Mouse (Mus musculus) small intestine, adult 2 months (tissue): ENCODE measurements at regions not wholly inside any gene's neighbourhood (a gene's known extent, or its start where the extent isn't known, plus 50 kb on each side); places are given as distances from the start of the nearest gene placed in this dataset.

Experiments used
- H3K27ac ChIP-seq: fragments of 200-500 bp; 2 replicates; pipeline ENCODE4 v1.5.1; 2012; ENCODE audit warnings: low read depth, low read length, control low read depth, inconsistent platforms; ENCODE audit not compliant: insufficient read depth
- H3K27me3 ChIP-seq: fragments of 200-500 bp; 2 replicates; pipeline ENCODE4 v1.6.1; 2012; ENCODE audit warnings: mild to moderate bottlenecking, moderate library complexity, low read length, inconsistent platforms; ENCODE audit not compliant: control insufficient read depth, insufficient read depth
- H3K36me3 ChIP-seq: fragments of 200-500 bp; 2 replicates; pipeline ENCODE4 v1.6.1; 2012; ENCODE audit warnings: mild to moderate bottlenecking, low read length, control low read depth, inconsistent platforms; ENCODE audit not compliant: control insufficient read depth, insufficient read depth
- H3K4me1 ChIP-seq: fragments of 200-500 bp; 2 replicates; pipeline ENCODE4 v1.6.1; 2012; ENCODE audit warnings: low read length, inconsistent platforms, mixed read lengths; ENCODE audit not compliant: control insufficient read depth, insufficient read depth, insufficient read length
- H3K4me3 ChIP-seq: fragments of 200-500 bp; 2 replicates; pipeline ENCODE4 v1.5.1; 2012; ENCODE audit warnings: low read depth, mild to moderate bottlenecking, control low read depth, inconsistent platforms, low read length, moderate library complexity
- CTCF ChIP-seq: fragments of 200-500 bp; IDR thresholded peaks from 2 replicates; pipeline ENCODE4 v1.5.1; 2012; ENCODE audit warnings: low read depth, mild to moderate bottlenecking, control low read depth, inconsistent platforms, low read length, moderate library complexity, mixed read lengths; ENCODE audit not compliant: insufficient replicate concordance, insufficient read length; ENCODE audit errors: extremely low read depth
- POLR2A ChIP-seq: fragments of 200-500 bp; IDR thresholded peaks from 2 replicates; pipeline ENCODE4 v1.6.1; 2012; ENCODE audit warnings: low read depth, mild to moderate bottlenecking, control low read depth, inconsistent platforms, low read length, moderate library complexity
- WGBS: fragments of 180-500 bp; shearing (Covaris S2); methylation state at CpG from one replicate; pipeline ENCODE4 v1.1.7; 2018; 5-methylcytosine and 5-hydroxymethylcytosine counted together

DNA sequence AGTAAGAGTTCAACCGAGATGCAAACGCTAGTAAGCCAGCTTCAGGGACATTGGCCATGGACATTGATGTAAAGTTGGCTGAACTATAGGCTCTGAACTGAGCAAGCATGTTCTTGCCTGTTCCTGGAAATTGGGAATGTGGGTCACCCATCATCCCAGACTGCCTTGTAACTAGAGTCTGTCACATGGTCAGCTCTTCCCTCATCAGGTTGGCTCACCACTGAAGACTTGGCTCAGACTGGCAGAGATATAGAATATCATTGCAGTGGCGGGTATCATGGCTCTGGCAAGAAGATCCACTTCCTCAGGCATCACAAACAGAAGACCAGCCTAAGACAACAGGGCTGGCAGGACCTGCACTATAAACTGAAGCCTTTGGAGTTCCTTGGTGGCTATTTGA is 255.3 kb upstream of the Acvr2a start:
- TF ChIP-seq POLR2A (no peak), CTCF (no peak)
- Histone ChIP-seq H3K27me3 (no peaks in the 10 kb centered on the region), H3K4me1 (no peaks in the 10 kb centered on the region; the same call in 1 of the 2 replicates), H3K36me3 (no peaks in the 10 kb centered on the region), H3K4me3 (no peak overlapping the region), H3K27ac (no peak overlapping the region)
- WGBS: 88% methylated on average over 3 of the region's 3 CpGs

DNA sequence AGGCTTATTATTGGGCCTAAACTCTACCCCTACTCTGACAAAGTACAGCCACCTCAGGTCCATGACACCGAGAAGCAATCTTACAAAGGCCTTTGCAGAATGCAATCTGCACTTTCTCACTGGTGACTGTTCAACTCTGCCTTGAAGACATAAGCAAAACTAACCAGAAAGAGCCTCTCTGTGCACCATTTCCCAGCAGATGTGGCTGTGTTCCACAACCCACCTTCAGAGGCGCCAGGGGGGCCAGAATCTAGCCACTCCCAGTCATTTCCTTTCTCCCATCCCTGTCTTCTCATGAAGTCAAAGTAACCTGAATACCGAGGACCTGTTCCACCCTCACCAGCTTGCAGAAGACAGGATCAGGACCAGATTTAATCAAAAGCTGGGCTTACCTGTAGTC is 250.3 kb upstream of the Acvr2a start:
- TF ChIP-seq POLR2A (no peak), CTCF (no peak)
- Histone ChIP-seq H3K27me3 (no peaks in the 10 kb centered on the region), H3K27ac (no peak overlapping the region), H3K4me1 (no peaks in the 10 kb centered on the region; the same call in 1 of the 2 replicates), H3K36me3 (no peaks in the 10 kb centered on the region), H3K4me3 (no peak overlapping the region)
- 80% methylated on average over 3 of the region's 3 CpGs for WGBS

DNA sequence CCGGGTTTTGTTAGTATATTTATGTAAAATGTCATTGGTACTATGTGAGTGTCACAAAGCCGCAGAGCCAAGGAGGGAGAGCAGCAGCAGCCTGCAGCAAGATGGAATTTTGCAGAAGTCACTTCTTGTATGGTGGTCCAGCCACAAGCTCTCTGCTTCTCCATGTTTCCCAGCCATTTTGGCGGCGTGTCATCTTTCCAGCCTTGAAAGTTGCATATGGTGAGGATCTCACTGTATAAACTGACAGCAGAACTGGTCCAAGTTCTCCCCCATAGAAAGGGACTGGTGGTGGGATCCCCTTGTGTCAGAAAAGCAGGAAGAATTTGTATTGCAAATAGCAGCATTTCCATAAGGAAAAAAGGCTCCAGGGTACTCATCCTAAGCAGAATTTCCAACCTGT is 249.7 kb upstream of the Acvr2a start:
- Histone ChIP-seq H3K27me3 (no peaks in the 10 kb centered on the region), H3K36me3 (no peaks in the 10 kb centered on the region), H3K27ac (no peak overlapping the region), H3K4me3 (no peak overlapping the region), H3K4me1 (no peaks in the 10 kb centered on the region; the same call in 1 of the 2 replicates)
- 86% methylated on average over 4 of the region's 4 CpGs for WGBS
- TF ChIP-seq POLR2A (no peak), CTCF (no peak)

DNA sequence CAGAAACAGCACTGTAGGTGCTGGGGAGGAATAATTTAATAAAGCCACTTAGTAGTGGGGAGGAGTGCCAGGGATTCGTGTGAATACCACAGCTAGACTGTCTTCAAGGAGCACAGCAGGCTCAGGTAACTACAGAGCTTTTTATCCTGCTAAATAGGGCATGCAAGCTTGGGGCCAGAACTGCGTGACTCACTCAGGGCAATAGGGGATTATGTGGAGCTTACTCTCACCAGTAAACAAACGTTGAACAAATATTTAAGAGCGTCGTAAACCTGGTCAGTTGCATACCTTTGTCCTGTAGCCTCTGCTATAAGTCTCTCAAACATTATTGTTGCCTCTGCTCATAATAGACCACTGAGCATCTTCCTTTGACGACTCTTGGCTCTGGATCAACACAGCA is 246.0 kb upstream of the Acvr2a start:
- Histone ChIP-seq H3K27me3 (no peaks in the 10 kb centered on the region), H3K4me3 (no peak overlapping the region), H3K4me1 (no peaks in the 10 kb centered on the region), H3K27ac (no peak overlapping the region), H3K36me3 (no peaks in the 10 kb centered on the region)
- WGBS: 31% methylated on average over 6 of the region's 6 CpGs
- no peak for TF ChIP-seq POLR2A
- TF ChIP-seq CTCF: no peak

DNA sequence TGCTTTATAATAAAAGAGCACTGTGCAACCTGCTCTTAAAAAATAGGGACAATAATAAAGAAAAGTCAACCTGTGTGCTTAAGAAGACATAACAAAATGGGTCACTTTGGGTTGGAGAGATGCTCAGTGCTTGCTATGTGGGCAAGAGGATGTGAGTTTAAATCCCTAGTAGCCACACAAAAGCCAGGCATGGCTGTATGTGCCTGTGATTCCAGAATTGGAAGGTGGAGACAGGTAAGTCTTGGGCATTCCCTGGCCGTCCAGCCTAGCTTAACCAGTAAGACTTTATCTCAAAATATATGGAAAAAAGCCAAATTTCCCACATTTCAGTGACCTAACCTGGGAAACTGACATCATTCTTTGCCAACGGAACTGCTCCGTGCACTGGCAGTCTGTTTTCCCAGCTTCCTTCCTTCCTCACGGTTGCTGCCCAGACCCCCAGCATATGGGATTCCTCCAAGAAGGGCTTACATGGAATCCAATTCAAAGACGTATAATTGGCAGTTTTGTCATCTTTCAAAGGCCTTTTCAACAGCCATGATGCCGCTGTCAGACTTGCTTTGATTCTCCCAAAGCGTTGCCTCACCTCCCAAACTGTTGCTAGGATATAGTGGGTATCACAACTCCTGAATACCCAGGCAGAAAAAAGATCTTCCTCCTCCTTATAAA is 227.6 kb upstream of the Acvr2a start:
- H3K27ac ChIP-seq: no peak overlapping the region
- H3K27me3 ChIP-seq: no peaks in the 10 kb centered on the region
- H3K4me1 ChIP-seq: no peaks in the 10 kb centered on the region

DNA sequence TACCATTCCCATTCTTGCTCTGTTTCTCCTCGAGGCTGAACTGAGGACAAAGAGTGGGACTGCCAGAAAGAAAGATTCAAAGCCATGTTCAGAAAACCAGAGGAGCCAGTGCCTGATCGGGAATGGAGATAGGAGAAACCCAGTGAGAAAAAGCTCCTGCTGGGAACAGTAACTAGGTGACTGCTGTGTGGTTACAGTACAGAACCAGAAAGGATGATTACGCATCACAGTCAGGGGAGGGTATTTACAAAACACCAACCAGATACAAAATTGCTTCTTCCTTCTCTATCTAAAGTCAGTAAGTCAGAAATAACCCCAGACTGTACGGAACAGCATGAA is 227.1 kb upstream of the Acvr2a start:
- Histone ChIP-seq H3K4me1 (peaks cover 4% of the 10 kb centered on the region; the same call in 1 of the 2 replicates), H3K27ac (no peak overlapping the region), H3K27me3 (no peaks in the 10 kb centered on the region), H3K4me3 (no peak overlapping the region), H3K36me3 (no peaks in the 10 kb centered on the region)
- WGBS: 83% methylated on average over 4 of the region's 4 CpGs
- TF ChIP-seq CTCF (no peak), POLR2A (no peak)

More for the DNA sequence above, 227.6 kb upstream of the Acvr2a start:
- TF ChIP-seq POLR2A: no peak
- WGBS: 89% methylated on average over 7 of the region's 7 CpGs
- no peaks in the 10 kb centered on the region for H3K36me3 ChIP-seq
- no peak overlapping the region for H3K4me3 ChIP-seq

DNA sequence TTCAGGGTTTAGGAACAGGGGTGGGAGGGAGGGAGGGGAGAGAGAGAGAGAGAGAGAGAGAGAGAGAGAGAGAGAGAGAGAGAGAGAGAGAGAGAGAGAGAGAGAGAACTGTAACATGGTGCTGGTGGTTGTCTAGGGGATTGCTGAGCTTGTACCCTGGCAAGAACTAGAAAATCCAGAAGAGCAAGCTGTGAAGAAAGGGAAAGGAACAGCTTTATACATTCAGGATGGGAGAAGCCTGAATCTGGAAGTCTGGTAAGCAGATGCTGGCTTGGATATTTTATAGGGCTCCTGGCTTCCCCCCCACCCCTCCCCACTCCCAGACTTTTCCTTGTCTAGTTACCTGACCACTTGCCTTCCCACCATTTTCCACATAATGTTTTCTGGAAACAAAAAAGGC is 224.2 kb upstream of the Acvr2a start:
- H3K4me1 ChIP-seq: peaks cover 7% of the 10 kb centered on the region; the same call in 1 of the 2 replicates
- no peak overlapping the region for H3K27ac ChIP-seq
- H3K36me3 ChIP-seq: no peaks in the 10 kb centered on the region
- TF ChIP-seq CTCF: no peak
- TF ChIP-seq POLR2A: no peak
- no peaks in the 10 kb centered on the region for H3K27me3 ChIP-seq
- no peak overlapping the region for H3K4me3 ChIP-seq
